Mouse (Mus musculus) forebrain, embryonic 13.5 days (tissue): Measurements from ENCODE around the gene Cx3cr1. TPM values are rescaled to one million over a fixed set of nuclear protein-coding genes. Genes with fewer than 3 reads are reported as not detected.

ENCODE experiments used
- ATAC-seq: fragments of 200-750 bp; cut with Nextera tagmentation; 2 replicates; pipeline ENCODE4 v1.8.0; 2017
- H3K27ac ChIP-seq: fragments of 300-500 bp; sonication (generic); 2 replicates; pipeline ENCODE4 v1.5.1; 2015; ENCODE audit warnings: inconsistent platforms, mild to moderate bottlenecking, moderate library complexity
- H3K27me3 ChIP-seq: fragments of 300-500 bp; sonication (generic); 2 replicates; pipeline ENCODE4 v1.6.1; 2015; ENCODE audit warnings: mild to moderate bottlenecking, inconsistent platforms
- H3K36me3 ChIP-seq: fragments of 300-500 bp; sonication (generic); 2 replicates; pipeline ENCODE4 v1.6.1; 2015; ENCODE audit warnings: mild to moderate bottlenecking, inconsistent platforms; ENCODE audit not compliant: poor library complexity, severe bottlenecking
- H3K4me1 ChIP-seq: fragments of 300-500 bp; sonication (generic); 2 replicates; pipeline ENCODE4 v1.6.1; 2015; ENCODE audit warnings: inconsistent platforms
- H3K4me2 ChIP-seq: fragments of 300-500 bp; sonication (generic); 2 replicates; pipeline ENCODE4 v1.6.1; 2015; ENCODE audit warnings: inconsistent platforms, mild to moderate bottlenecking, moderate library complexity
- H3K4me3 ChIP-seq: fragments of 300-500 bp; sonication (generic); 2 replicates; pipeline ENCODE4 v1.5.1; 2015; ENCODE audit warnings: mild to moderate bottlenecking, inconsistent platforms
- H3K9ac ChIP-seq: fragments of 300-500 bp; sonication (generic); 2 replicates; pipeline ENCODE4 v1.6.1; 2015; ENCODE audit warnings: mild to moderate bottlenecking, inconsistent platforms
- H3K9me3 ChIP-seq: fragments of 300-500 bp; sonication (generic); replicated peaks from 2 replicates; pipeline ENCODE4 v1.6.1; 2016; ENCODE audit warnings: inconsistent platforms
- WGBS: fragments of 180-500 bp; shearing (Covaris S2); methylation state at CpG from one replicate; pipeline ENCODE4 v1.1.7; 2015; 5-methylcytosine and 5-hydroxymethylcytosine counted together
- polyA plus RNA-seq: library from polyadenylated mRNA; unstranded; fragments of >200 nt; fragmentation: Nextera tagmentation; extraction: Ambion mirVana; gene quantifications from 2 replicates; pipeline ENCODE4 v1.2.1, GENCODE M21; 2015

Gene Cx3cr1
- polyA plus RNA-seq, 1 experiment from 2014 or later = 5.0 TPM

DNA sequence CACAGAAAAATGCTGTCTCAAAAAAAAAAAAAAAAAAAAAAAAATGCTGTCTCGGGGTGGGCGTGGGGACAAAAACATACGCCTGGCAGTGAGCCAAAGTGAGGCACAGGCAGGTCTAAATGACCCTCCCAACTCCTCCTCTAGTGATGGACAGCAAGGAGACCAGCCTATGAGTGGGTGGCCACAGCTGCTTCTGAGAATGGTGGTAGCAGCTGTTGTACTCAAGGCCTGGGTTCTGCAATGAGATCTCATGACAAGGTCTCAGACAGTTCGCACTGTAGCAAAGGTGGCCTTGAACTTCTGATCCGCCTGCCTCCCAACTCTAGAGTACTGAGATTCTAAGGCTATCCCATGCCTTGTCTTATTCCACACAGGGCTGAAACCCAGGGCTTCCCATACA, 128.3 kb downstream of the Cx3cr1 start:
- no peaks in the 10 kb centered on the region for H3K9me3 ChIP-seq
- ATAC-seq = no peak
- H3K36me3 ChIP-seq = no peaks in the 10 kb centered on the region
- H3K27ac ChIP-seq = no peak overlapping the region
- peaks cover 12% of the 10 kb centered on the region for H3K4me1 ChIP-seq
- no peak overlapping the region for H3K4me3 ChIP-seq
- no peak overlapping the region for H3K4me2 ChIP-seq
- no peaks in the 10 kb centered on the region for H3K27me3 ChIP-seq
- WGBS = 78% methylated on average over 5 of the region's 5 CpGs
- H3K9ac ChIP-seq = no peak overlapping the region

- H3K9ac ChIP-seq = no peak overlapping the region
- WGBS = 74% methylated on average over 10 of the region's 10 CpGs
Observed at GRCm38 (mm10) chr9:119939646-119940045, 130.0 kb downstream of the Cx3cr1 start.

GRCm38 (mm10) chr9:119938496-119938895, 131.2 kb downstream of the Cx3cr1 start:
- H3K9me3 ChIP-seq = no peaks in the 10 kb centered on the region
- WGBS = 85% methylated on average over 4 of the region's 4 CpGs
- H3K27me3 ChIP-seq = no peaks in the 10 kb centered on the region
- peaks cover 15% of the 10 kb centered on the region for H3K4me1 ChIP-seq
- H3K4me2 ChIP-seq = 0 out of 2 replicates have a peak overlapping the region, but pooled peaks have one; percentile 83
- H3K27ac ChIP-seq = no peak overlapping the region
- H3K4me3 ChIP-seq = no peak overlapping the region
- H3K36me3 ChIP-seq = no peaks in the 10 kb centered on the region
- ATAC-seq = no peak
- no peak overlapping the region for H3K9ac ChIP-seq

More at GRCm38 (mm10) chr9:119939646-119940045, 130.0 kb downstream of the Cx3cr1 start:
- H3K27me3 ChIP-seq = no peaks in the 10 kb centered on the region
- peaks cover 15% of the 10 kb centered on the region for H3K4me1 ChIP-seq
- no peaks in the 10 kb centered on the region for H3K9me3 ChIP-seq
- H3K4me3 ChIP-seq = no peak overlapping the region
- no peak overlapping the region for H3K27ac ChIP-seq
- ATAC-seq = no peak
- H3K4me2 ChIP-seq = no peak overlapping the region
- no peaks in the 10 kb centered on the region for H3K36me3 ChIP-seq

DNA sequence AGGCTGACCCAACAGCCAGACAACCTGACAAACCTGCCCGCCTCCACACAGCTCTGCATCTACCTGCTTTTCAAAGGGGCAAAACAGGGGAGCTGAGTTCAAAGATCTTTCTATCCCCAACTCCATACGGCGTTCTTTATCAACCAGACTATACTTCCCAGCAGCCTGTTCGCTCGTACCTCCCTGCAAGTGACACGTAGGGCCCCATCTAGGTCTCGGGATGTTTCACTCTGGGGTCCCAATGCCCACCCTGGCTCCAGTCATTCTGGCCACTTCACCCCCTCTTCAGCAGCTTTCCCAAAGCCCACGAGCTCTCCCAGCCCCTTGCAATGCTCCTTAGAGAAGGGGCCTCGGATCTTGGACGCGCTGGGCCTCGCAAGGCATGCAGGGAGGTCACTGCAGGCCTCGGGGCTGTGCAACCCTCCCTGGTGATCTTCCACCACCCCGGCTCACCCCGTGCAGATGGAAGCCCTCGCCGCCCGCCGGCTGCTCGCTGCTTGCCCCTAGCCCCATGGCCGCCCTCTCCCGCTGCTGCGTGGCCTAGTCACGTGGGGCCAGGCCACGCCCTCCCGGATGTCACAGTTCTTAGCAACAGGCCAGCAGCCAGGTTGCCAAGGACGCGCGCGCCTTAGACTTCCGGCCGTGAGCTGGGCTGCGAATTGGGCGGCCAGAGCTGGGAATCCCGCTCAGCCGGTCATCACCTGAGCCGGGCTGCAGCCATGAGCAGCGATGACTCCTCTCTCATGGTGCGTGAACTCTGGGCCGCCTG, 132.5 kb downstream of the Cx3cr1 start, which contains the start of the genes Gorasp1 and Ttc21a:
Gene Gorasp1 (minus strand): TSS at position 561 of the 769 bp plus-strand sequence.
Gene Ttc21a (plus strand): TSS at position 602 of the 769 bp plus-strand sequence.
- H3K36me3 ChIP-seq = peaks cover 8% of the 10 kb centered on the region
- H3K27ac ChIP-seq = 0 out of 2 replicates have a peak within 1 kb of the TSS, but pooled peaks have one; percentile 48
- 1% methylated on average over 40 of the region's 40 CpGs for WGBS
- H3K4me1 ChIP-seq = peaks cover 15% of the 10 kb centered on the region
- H3K4me3 ChIP-seq = peak within 1 kb of the TSS; percentile 78
- H3K9ac ChIP-seq = peak within 1 kb of the TSS; percentile 91
- H3K27me3 ChIP-seq = no peaks in the 10 kb centered on the region
- peak; percentile 97 for ATAC-seq
- H3K4me2 ChIP-seq = peak within 1 kb of the TSS; percentile 83
- H3K9me3 ChIP-seq = no peaks in the 10 kb centered on the region

DNA sequence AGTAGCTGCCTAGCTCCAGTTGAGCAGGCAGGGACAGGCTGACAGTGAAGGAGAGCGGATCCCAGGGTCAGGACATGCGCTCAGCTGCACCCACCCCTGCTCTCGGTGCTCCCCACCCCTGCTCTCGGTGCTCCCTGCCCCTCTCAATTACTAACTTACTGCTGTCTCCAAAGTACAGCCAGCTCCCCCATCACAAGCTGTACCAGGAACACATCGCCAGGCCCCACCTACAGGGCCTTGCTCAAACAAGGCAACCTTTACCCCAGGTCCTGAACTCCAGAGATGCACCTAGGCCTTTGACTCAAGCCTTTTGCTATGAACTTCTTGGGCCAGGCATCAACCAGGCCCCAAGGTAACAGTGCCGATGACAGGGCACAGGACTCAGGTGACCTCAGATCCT, 136.0 kb downstream of the Cx3cr1 start:
- ATAC-seq = no peak
- peaks cover 15% of the 10 kb centered on the region for H3K4me1 ChIP-seq
- H3K27me3 ChIP-seq = no peaks in the 10 kb centered on the region
- no peak overlapping the region for H3K4me2 ChIP-seq
- 100% methylated on average over 6 of the region's 6 CpGs for WGBS
- no peaks in the 10 kb centered on the region for H3K9me3 ChIP-seq
- H3K9ac ChIP-seq = no peak overlapping the region
- no peak overlapping the region for H3K27ac ChIP-seq
- H3K4me3 ChIP-seq = no peak overlapping the region
- H3K36me3 ChIP-seq = peaks cover 42% of the 10 kb centered on the region

DNA sequence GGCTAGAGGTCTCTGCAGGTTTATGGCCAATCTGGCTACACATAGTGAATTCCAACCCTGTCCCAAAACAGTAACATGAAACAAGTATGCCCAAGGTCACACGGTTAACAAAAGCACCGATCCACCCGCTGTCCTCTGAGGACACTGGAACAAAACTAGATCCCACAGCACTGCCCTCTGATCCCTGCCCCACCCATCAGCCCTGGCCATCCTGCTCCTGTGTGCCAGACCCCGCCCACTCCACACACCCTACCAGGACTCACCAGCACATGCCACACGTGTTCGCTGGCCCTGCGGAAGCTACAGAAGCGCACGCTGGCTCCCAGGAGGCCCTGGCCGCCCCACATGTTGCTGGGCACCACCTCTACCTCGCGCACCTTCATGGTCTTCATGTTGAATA, 137.3 kb downstream of the Cx3cr1 start:
- Histone ChIP-seq H3K27ac (no peak overlapping the region), H3K4me2 (no peak overlapping the region), H3K9me3 (no peaks in the 10 kb centered on the region), H3K9ac (no peak overlapping the region), H3K4me3 (no peak overlapping the region), H3K36me3 (peaks cover 55% of the 10 kb centered on the region), H3K4me1 (peaks cover 10% of the 10 kb centered on the region), H3K27me3 (no peaks in the 10 kb centered on the region)
- no peak for ATAC-seq
- WGBS = 89% methylated on average over 12 of the region's 12 CpGs

DNA sequence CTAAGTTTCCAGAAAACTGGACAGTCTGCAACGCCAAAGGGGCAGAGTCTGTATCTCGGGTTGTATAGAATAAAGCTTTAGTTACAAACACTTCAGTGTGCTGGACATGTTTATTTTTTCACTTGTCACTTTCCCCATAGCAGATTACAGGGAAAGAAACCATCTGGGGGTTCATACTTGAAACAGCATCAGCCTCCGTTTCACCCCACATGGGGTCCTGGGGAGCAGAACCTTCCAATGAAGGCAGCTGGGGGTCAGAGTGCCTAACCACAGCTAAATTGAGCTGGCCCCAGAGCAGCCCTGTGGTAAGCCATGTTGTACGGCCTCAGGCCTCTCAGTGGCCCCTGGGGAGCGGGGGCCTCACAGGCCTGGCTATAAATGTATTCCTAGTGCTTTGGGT, 143.2 kb downstream of the Cx3cr1 start:
- ATAC-seq = no peak
- Histone ChIP-seq H3K27ac (no peak overlapping the region), H3K4me3 (no peak overlapping the region), H3K9ac (no peak overlapping the region), H3K27me3 (no peaks in the 10 kb centered on the region), H3K4me2 (no peak overlapping the region), H3K4me1 (no peaks in the 10 kb centered on the region), H3K36me3 (peaks cover 96% of the 10 kb centered on the region), H3K9me3 (no peaks in the 10 kb centered on the region)
- 93% methylated on average over 5 of the region's 5 CpGs for WGBS

- no peak overlapping the region for H3K4me2 ChIP-seq
- H3K9ac ChIP-seq = no peak overlapping the region
- no peak overlapping the region for H3K27ac ChIP-seq
- 80% methylated on average over 8 of the region's 8 CpGs for WGBS
- ATAC-seq = no peak
- no peaks in the 10 kb centered on the region for H3K4me1 ChIP-seq
- H3K36me3 ChIP-seq = peaks cover 97% of the 10 kb centered on the region
- H3K4me3 ChIP-seq = no peak overlapping the region
- H3K9me3 ChIP-seq = no peaks in the 10 kb centered on the region
- H3K27me3 ChIP-seq = no peaks in the 10 kb centered on the region
Observed at GRCm38 (mm10) chr9:119925729-119926128, 143.9 kb downstream of the Cx3cr1 start.

- H3K36me3 ChIP-seq = peaks cover 97% of the 10 kb centered on the region
Observed at GRCm38 (mm10) chr9:119925120-119925657, 144.5 kb downstream of the Cx3cr1 start.

DNA sequence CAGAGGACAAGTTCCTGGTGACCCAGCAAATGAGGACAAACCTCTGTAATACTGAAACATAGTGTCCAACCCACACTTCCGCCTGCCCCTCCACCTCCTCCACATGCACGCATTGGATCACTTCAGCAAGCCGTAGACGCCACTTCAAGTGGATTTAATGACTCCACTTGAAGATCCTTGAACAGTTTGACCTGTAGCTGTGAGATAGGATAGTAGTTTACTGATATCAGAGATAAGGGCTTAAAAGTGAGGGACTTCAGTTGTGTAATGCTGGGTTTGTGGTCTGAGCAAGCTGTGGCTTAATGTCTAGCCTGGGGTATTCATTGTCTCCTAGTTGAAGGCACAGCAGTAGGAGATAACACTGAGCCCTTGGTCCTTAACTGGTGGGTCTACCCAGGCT, 146.2 kb downstream of the Cx3cr1 start:
- no peaks in the 10 kb centered on the region for H3K4me1 ChIP-seq
- no peaks in the 10 kb centered on the region for H3K27me3 ChIP-seq
- no peak overlapping the region for H3K4me2 ChIP-seq
- H3K9ac ChIP-seq = no peak overlapping the region
- 93% methylated on average over 4 of the region's 4 CpGs for WGBS
- no peaks in the 10 kb centered on the region for H3K9me3 ChIP-seq
- no peak overlapping the region for H3K27ac ChIP-seq
- peaks cover 97% of the 10 kb centered on the region for H3K36me3 ChIP-seq
- H3K4me3 ChIP-seq = no peak overlapping the region
- ATAC-seq = no peak

More at GRCm38 (mm10) chr9:119925120-119925657, 144.5 kb downstream of the Cx3cr1 start:
- Histone ChIP-seq H3K9ac (no peak overlapping the region), H3K27ac (no peak overlapping the region), H3K4me2 (no peak overlapping the region), H3K4me3 (no peak overlapping the region), H3K9me3 (no peaks in the 10 kb centered on the region), H3K4me1 (no peaks in the 10 kb centered on the region), H3K27me3 (no peaks in the 10 kb centered on the region)
- ATAC-seq = no peak
- WGBS = 95% methylated on average over 16 of the region's 16 CpGs

DNA sequence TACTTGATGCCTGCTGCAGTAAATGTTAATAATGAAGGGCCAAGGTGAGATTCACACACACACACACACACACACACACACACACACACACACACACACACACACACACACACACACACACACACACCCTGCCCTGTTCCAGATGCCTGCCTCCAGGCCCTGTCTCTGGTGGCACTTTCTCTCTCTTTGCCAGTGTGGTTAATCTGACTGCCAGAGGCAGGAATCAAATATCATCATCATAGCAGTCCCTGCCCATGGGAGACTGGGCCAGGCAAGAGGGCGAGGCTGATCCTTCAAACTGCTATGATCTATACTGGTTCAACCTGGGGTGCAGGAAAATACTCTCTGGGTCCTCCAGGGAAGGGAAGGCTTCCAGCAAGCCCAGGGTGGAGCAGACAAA, 149.8 kb downstream of the Cx3cr1 start:
- H3K9ac ChIP-seq = no peak overlapping the region
- H3K4me1 ChIP-seq = no peaks in the 10 kb centered on the region
- no peak overlapping the region for H3K4me2 ChIP-seq
- H3K27me3 ChIP-seq = no peaks in the 10 kb centered on the region
- no peak overlapping the region for H3K27ac ChIP-seq
- H3K36me3 ChIP-seq = peaks cover 90% of the 10 kb centered on the region
- WGBS = 76% methylated on average over 1 of the region's 1 CpGs
- no peaks in the 10 kb centered on the region for H3K9me3 ChIP-seq
- no peak for ATAC-seq
- H3K4me3 ChIP-seq = no peak overlapping the region

DNA sequence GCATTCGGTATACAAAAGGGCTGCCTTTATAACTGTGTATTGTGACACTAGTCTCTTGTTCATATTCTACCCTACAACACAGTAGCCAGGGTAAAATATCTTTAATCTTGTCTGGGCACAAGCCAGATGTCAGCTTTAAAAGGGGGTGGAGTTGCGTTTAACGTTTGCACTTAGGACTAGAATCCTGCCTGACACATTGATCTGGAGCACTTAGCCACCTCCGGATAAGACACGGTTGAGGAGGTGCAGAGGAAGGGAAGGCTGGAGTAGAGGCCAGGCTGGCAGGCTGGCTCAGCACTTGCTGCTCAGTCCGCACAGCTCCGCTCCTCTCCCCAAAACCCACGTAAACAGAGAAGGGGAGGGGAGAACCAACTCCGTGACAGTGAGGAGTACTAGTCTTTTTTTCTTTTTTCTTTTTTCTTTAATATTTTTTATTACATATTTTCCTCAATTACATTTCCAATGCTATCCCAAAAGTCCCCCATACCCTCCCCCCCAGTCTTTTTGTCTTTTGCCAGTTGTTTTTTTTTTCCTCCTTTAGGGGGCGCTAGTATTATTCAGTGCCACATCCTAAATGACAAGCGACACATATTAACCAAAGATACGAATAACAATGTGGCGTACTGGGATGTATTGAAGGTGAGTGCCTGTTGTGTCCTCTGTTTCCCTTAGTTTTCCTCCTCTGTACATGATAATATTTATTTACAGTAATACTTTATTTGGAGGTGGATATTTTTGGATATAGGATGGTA, 156.4 kb downstream of the Cx3cr1 start:
- WGBS = 76% methylated on average over 13 of the region's 13 CpGs
- H3K9me3 ChIP-seq = no peaks in the 10 kb centered on the region
- H3K4me1 ChIP-seq = no peaks in the 10 kb centered on the region
- no peak overlapping the region for H3K27ac ChIP-seq
- H3K36me3 ChIP-seq = peaks cover 92% of the 10 kb centered on the region
- H3K9ac ChIP-seq = no peak overlapping the region
- H3K27me3 ChIP-seq = no peaks in the 10 kb centered on the region
- no peak overlapping the region for H3K4me2 ChIP-seq
- H3K4me3 ChIP-seq = no peak overlapping the region
- no peak for ATAC-seq
